Mouse (Mus musculus): ENCODE data around the gene Zfp523. TPM values are rescaled to one million over a fixed set of nuclear protein-coding genes. Genes with fewer than 3 reads are reported as not detected.

Gene Zfp523
- polyA plus RNA-seq, 1 experiment, result 7.7 TPM

- Histone ChIP-seq H3K4me3 (ENCODE audit: insufficient read depth, low read length) (peak overlapping the region; percentile 56), H3K4me1 (ENCODE audit: control insufficient read depth, insufficient read depth, low read length) (peaks cover 6% of the 10 kb centered on the region), H3K27ac (ENCODE audit: insufficient read depth, low read depth, low read length) (peak overlapping the region; percentile 30)
- TF ChIP-seq POLR2A (IDR thresholded peaks at IDR 0.05; ENCODE audit: borderline replicate concordance, low read depth, low read length) (no peak), CTCF (IDR thresholded peaks at IDR 0.05; ENCODE audit: low read depth, low read length) (no peak)
Observed at GRCm38 (mm10) chr17:28223561-28224391, 46.8 kb downstream of the Zfp523 start.

DNA sequence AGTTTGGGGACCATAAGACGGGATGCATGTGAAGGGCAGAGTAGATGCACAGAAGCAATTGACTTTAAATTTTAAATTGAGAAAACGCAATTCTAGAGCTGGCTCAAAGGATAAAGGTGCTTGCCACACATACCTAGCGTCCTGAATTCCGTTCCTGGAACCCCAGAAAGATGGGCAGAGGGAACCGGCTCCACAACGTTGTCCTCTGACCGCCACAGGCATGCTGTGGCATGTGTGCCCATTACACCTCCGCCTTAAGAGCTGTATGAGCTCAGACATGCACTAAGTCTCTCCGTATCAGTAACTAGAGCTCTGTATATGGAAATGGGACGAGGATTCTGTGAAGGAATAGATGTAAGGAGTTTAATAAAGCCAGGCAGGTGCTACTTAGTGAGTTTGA lies 47.7 kb downstream of the Zfp523 start:
- H3K4me1 ChIP-seq (ENCODE audit: control insufficient read depth, insufficient read depth, low read length), result peaks cover 4% of the 10 kb centered on the region; the same call in 1 of the 2 replicates
- no peak overlapping the region for H3K27ac ChIP-seq (ENCODE audit: insufficient read depth, low read depth, low read length)
- TF ChIP-seq POLR2A (IDR thresholded peaks at IDR 0.05; ENCODE audit: borderline replicate concordance, low read depth, low read length), result no peak
- TF ChIP-seq CTCF (IDR thresholded peaks at IDR 0.05; ENCODE audit: low read depth, low read length), result no peak
- H3K4me3 ChIP-seq (ENCODE audit: insufficient read depth, low read length), result no peak overlapping the region

DNA sequence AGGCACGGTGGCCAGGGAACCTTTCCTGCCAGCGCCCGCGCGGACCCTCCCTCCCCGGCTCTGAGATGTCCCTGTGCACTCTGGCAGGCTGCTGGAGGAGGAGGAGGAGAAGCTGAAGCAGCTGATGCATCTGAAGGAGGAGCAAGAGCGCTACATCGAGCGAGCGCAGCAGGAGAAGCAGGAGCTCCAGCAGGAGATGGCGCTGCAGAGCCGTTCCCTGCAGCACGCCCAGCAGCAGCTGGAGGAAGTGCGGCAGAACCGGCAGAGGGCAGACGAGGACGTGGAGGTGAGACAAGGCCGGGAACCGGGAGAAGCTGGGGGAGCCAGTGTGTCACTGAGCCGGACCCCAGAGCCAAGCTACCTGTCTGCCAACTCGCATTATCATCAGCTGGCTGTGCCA lies 49.1 kb downstream of the Zfp523 start:
- Histone ChIP-seq H3K4me3 (ENCODE audit: insufficient read depth, low read length) (no peak overlapping the region), H3K4me1 (ENCODE audit: control insufficient read depth, insufficient read depth, low read length) (peaks cover 4% of the 10 kb centered on the region; the same call in 1 of the 2 replicates), H3K27ac (ENCODE audit: insufficient read depth, low read depth, low read length) (no peak overlapping the region)
- TF ChIP-seq CTCF (IDR thresholded peaks at IDR 0.05; ENCODE audit: low read depth, low read length) (peak; percentile 87), POLR2A (IDR thresholded peaks at IDR 0.05; ENCODE audit: borderline replicate concordance, low read depth, low read length) (no peak)

DNA sequence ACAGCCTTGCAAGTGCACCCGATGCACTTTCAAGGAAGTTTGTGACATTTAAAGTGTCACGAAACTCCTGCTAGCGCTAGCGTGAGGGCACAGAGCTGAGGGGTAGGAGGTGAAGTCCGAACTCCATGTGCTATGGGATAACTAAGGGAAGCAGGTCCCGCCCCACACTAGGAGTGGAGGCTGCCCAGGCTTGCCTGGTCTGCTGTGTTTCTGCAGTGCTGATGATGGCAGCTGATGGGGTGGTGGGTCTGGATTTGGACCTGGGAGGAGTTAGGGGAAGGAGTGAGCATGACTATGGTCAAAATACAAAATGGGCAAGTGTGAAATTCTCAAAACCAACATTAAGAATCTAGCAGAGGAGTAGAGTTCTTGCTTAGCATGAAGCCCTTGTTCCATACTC lies 53.6 kb downstream of the Zfp523 start:
- TF ChIP-seq CTCF (IDR thresholded peaks at IDR 0.05; ENCODE audit: low read depth, low read length) (no peak), POLR2A (IDR thresholded peaks at IDR 0.05; ENCODE audit: borderline replicate concordance, low read depth, low read length) (no peak)
- Histone ChIP-seq H3K4me1 (ENCODE audit: control insufficient read depth, insufficient read depth, low read length) (peaks cover 8% of the 10 kb centered on the region; the same call in 1 of the 2 replicates), H3K27ac (ENCODE audit: insufficient read depth, low read depth, low read length) (no peak overlapping the region), H3K4me3 (ENCODE audit: insufficient read depth, low read length) (no peak overlapping the region)

DNA sequence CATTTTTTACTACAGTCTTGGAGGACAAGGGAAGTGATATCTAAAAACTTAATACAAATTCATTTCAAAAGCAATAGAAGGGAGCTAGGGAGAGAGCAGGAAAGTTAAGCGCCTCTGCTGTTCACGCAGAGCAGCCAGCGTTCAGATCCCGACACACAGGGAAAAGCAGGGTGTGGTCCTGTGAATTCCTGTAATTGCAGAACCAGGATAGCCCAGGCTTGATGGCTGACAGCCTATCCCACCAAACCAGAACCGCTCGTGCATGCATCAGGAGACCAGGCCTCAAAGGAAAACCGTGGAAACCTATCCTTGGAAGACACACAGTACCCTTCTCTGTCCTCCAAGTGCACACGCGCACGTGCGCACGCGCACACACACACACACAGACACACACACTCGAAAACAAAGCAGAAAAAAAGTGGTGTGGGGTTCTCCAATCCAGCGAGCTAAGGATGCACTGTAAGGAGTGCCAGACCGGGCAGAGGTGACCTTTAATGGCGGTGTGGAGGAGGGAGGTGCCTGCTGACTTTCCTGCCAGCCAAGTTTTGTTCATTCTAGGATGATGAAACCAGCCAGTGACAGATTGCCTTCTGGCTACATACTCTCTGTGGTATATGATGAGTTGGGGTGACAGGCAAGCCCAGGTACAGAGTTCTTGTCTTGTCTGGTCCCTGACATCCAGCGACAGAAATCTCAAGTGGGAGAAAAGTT lies 54.3 kb downstream of the Zfp523 start:
- H3K27ac ChIP-seq (ENCODE audit: insufficient read depth, low read depth, low read length), result no peak overlapping the region
- TF ChIP-seq CTCF (IDR thresholded peaks at IDR 0.05; ENCODE audit: low read depth, low read length) (no peak), POLR2A (IDR thresholded peaks at IDR 0.05; ENCODE audit: borderline replicate concordance, low read depth, low read length) (no peak)
- no peak overlapping the region for H3K4me3 ChIP-seq (ENCODE audit: insufficient read depth, low read length)
- peaks cover 10% of the 10 kb centered on the region for H3K4me1 ChIP-seq (ENCODE audit: control insufficient read depth, insufficient read depth, low read length)

DNA sequence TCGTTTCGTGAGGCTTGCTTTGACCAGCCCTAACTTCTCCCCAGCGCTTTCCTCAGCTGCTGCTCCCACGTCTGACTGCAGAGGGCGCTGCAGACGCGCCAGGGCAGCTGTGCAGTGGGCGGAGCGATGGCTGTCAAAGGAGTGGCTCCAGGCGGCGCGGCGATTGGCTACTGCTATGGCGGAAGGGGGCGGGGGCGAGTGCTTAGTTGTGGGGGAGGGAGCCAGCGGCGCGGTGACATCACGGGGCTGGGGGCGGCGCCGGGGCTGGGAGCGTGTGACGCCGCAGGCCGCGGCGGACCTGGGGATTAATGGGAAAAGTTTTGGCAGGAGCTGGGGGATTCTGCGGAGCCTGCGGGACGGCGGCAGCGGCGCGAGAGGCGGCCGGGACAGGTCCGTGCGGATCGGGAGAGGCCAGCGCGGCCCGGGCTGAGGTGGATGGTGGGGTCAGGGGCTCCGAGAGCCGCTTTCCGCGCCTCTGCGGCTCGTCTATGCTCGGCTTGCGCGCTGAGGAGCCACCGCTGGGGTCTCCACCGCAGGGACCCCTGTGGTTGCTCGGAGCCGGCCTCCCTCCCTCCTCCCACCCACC lies 55.6 kb downstream of the Zfp523 start, which contains the start of gene Ppard:
Gene Ppard, plus strand, starts transcription at position 226 of the 586 bp plus-strand sequence.
- peak within 1 kb of the TSS; percentile 84 for H3K4me3 ChIP-seq (ENCODE audit: insufficient read depth, low read length)
- H3K4me1 ChIP-seq (ENCODE audit: control insufficient read depth, insufficient read depth, low read length), result peaks cover 23% of the 10 kb centered on the region
- H3K27ac ChIP-seq (ENCODE audit: insufficient read depth, low read depth, low read length), result peak within 1 kb of the TSS; percentile 72
- TF ChIP-seq CTCF (IDR thresholded peaks at IDR 0.05; ENCODE audit: low read depth, low read length) (0 out of 2 replicates have a peak, but pooled peaks have one; percentile 28), POLR2A (IDR thresholded peaks at IDR 0.05; ENCODE audit: borderline replicate concordance, low read depth, low read length) (no peak)

DNA sequence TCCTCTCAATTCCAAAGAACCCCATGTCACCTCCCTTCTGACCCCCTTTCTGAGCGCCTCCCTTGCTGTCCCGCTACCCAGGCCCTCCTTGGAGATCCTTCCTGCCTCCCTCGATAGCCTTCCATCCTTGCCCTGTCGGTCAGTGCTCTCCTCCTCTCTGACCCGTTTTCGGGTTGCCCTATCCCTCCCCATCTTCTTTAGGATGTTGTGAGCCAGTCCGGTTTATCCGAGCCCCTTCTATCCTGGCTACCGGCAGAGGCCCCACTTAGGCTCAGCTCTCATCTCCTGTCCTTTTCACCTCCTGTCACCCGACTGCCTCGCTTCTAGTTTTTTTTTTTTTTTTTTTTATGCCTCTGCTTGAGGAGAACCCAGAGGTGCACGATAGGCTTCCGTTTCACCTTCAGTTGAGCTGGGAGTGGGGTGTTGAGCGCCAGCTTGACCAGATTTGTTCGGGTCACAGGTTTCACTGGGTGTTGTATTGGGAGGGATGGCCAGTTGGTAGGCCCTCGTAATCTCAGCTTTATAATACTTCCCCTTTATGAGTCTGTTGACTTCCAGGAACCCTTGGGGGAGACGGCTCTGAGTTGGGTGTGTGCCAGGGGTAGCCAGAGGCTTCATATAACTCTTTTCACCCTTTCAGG lies 56.3 kb downstream of the Zfp523 start:
- no peak for TF ChIP-seq POLR2A (IDR thresholded peaks at IDR 0.05; ENCODE audit: borderline replicate concordance, low read depth, low read length)
- TF ChIP-seq CTCF (IDR thresholded peaks at IDR 0.05; ENCODE audit: low read depth, low read length), result 0 out of 2 replicates have a peak, but pooled peaks have one; percentile 6
- peaks cover 27% of the 10 kb centered on the region for H3K4me1 ChIP-seq (ENCODE audit: control insufficient read depth, insufficient read depth, low read length)
- H3K27ac ChIP-seq (ENCODE audit: insufficient read depth, low read depth, low read length), result peak overlapping the region; percentile 72
- peak overlapping the region; percentile 84 for H3K4me3 ChIP-seq (ENCODE audit: insufficient read depth, low read length)

DNA sequence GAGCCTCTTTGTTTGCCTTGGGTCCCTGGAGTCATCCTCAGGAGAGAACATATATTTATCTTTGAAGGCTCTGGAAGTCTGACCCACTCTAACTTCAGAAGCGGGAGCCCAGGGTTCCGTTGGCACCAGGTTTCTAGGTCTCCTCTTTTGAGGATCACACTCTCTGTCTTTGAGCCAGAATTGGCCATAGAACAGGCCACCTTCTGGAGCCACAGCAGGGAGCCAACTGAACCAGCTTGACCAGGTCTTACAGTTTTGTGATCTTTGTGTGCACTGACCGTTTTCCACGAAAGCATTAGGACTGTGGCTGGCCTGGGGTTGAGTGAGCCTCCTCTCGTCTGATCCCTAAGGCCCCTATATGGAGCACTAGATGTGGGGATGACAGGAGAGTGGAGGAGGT lies 57.7 kb downstream of the Zfp523 start:
- TF ChIP-seq CTCF (IDR thresholded peaks at IDR 0.05; ENCODE audit: low read depth, low read length) (no peak), POLR2A (IDR thresholded peaks at IDR 0.05; ENCODE audit: borderline replicate concordance, low read depth, low read length) (no peak)
- Histone ChIP-seq H3K4me1 (ENCODE audit: control insufficient read depth, insufficient read depth, low read length) (peaks cover 27% of the 10 kb centered on the region), H3K4me3 (ENCODE audit: insufficient read depth, low read length) (no peak overlapping the region), H3K27ac (ENCODE audit: insufficient read depth, low read depth, low read length) (no peak overlapping the region)

DNA sequence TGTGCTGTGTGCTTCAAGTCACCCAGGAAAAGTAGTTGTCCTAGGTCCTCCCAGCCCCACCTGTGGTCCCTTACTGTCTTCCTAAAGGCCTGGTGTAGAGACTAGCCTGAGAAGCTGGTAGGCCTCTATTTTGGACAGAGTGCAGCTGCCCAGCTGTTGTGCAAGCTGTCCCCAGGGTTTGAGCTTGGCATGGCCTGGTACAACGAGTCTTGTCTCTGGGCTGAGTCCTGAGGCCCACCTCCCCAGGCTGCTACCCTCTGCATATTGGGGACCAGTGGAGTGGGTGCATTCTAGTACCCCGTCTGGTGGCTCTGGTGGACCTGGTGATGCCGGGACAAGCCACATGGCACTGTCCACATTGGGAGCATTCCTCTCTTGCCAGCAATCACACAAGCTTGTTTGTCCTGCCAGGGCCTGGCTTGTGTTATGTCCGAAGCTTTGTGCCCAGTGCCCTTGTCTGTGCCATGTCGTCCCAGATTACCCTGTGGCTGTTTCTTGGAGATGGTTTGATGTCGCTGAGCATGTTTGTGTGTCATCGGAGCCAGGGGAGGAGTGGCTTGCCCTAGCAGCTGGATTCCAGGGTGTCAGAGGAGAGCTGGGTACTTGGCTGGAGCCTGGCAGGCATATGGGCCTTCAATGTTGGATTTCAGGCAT lies 59.2 kb downstream of the Zfp523 start:
- TF ChIP-seq CTCF (IDR thresholded peaks at IDR 0.05; ENCODE audit: low read depth, low read length), result no peak
- TF ChIP-seq POLR2A (IDR thresholded peaks at IDR 0.05; ENCODE audit: borderline replicate concordance, low read depth, low read length), result no peak
- Histone ChIP-seq H3K27ac (ENCODE audit: insufficient read depth, low read depth, low read length) (no peak overlapping the region), H3K4me3 (ENCODE audit: insufficient read depth, low read length) (no peak overlapping the region), H3K4me1 (ENCODE audit: control insufficient read depth, insufficient read depth, low read length) (peaks cover 27% of the 10 kb centered on the region)
